Mouse (Mus musculus) hindbrain, embryonic 14.5 days (tissue): ENCODE measurements around the gene Hdac10. TPM values are rescaled to one million over a fixed set of nuclear protein-coding genes. Genes with fewer than 3 reads are reported as not detected.

Experiments used
- ATAC-seq: fragments of 200-750 bp; cut with Nextera tagmentation; 2 replicates; pipeline ENCODE4 v1.8.0; 2017; ENCODE audit warnings: moderate number of reproducible peaks, mild to moderate bottlenecking, moderate TSS enrichment, moderate library complexity; ENCODE audit not compliant: low FRiP score
- DNase-seq: peaks from one replicate; pipeline ENCODE4 v3.0.0-alpha.2; 2015; ENCODE audit warnings: low spot score
- H3K27ac ChIP-seq: fragments of 300-500 bp; sonication (generic); 2 replicates; pipeline ENCODE4 v1.5.1; 2014; ENCODE audit warnings: mild to moderate bottlenecking, moderate library complexity
- H3K27me3 ChIP-seq: fragments of 300-500 bp; sonication (generic); 2 replicates; pipeline ENCODE4 v1.6.1; 2014; ENCODE audit warnings: mild to moderate bottlenecking, low read length, mixed read lengths; ENCODE audit not compliant: control insufficient read depth, insufficient read depth
- H3K36me3 ChIP-seq: fragments of 300-500 bp; sonication (generic); replicated peaks from 2 replicates; pipeline ENCODE4 v1.6.1; 2014; ENCODE audit not compliant: control insufficient read depth, insufficient read depth
- H3K4me1 ChIP-seq: fragments of 300-500 bp; sonication (generic); replicated peaks from 2 replicates; pipeline ENCODE4 v1.6.1; 2014; ENCODE audit warnings: antibody characterized with exemption, low read length, mixed read lengths; ENCODE audit not compliant: control insufficient read depth, insufficient read depth
- H3K4me2 ChIP-seq: fragments of 300-500 bp; sonication (generic); replicated peaks from 2 replicates; pipeline ENCODE4 v1.6.1; 2014; ENCODE audit warnings: mild to moderate bottlenecking, moderate library complexity
- H3K4me3 ChIP-seq: fragments of 300-500 bp; sonication (generic); replicated peaks from 2 replicates; pipeline ENCODE4 v1.5.1; 2014; ENCODE audit warnings: mild to moderate bottlenecking, low read length
- H3K9ac ChIP-seq: fragments of 300-500 bp; sonication (generic); 2 replicates; pipeline ENCODE4 v1.6.1; 2014
- H3K9me3 ChIP-seq: fragments of 300-500 bp; sonication (generic); 2 replicates; pipeline ENCODE4 v1.6.1; 2016; ENCODE audit warnings: low read length; ENCODE audit not compliant: control insufficient read depth
- WGBS: fragments of 180-500 bp; shearing (Covaris S2); extraction: QIAGEN DNeasy Blood & Tissue Kit; methylation state at CpG from one replicate; pipeline ENCODE4 v1.1.7; 2014; 5-methylcytosine and 5-hydroxymethylcytosine counted together
- polyA plus RNA-seq: library from polyadenylated mRNA; unstranded; fragments of >200 nt; fragmentation: Nextera tagmentation; extraction: Ambion mirVana; gene quantifications from 2 replicates; pipeline ENCODE4 v1.2.1, GENCODE M21; 2014

Gene Hdac10
- polyA plus RNA-seq, 1 experiment from 2014 or later = 19.1 TPM

- DNase-seq (no peak), ATAC-seq (peak; percentile 61)
- Histone ChIP-seq H3K27me3 (no peaks in the 10 kb centered on the region), H3K27ac (peak within 1 kb of the TSS; percentile 90), H3K9ac (peak within 1 kb of the TSS; percentile 88), H3K36me3 (peaks cover 26% of the 10 kb centered on the region), H3K4me2 (peak within 1 kb of the TSS; percentile 87), H3K4me1 (peaks cover 45% of the 10 kb centered on the region), H3K9me3 (no peaks in the 10 kb centered on the region), H3K4me3 (peak within 1 kb of the TSS; percentile 53)
- under 1% methylated on average over 44 of the region's 61 CpGs for WGBS
Measured at GRCm38 (mm10) chr15:89149271-89150040, 21.0 kb upstream of the Hdac10 start, which contains the start of gene Mapk11. Mapk11 (minus strand) TSS chr15:89149628.

GRCm38 (mm10) chr15:89148496-89149270 is 20.2 kb upstream of the Hdac10 start:
- Histone ChIP-seq H3K4me1 (peaks cover 45% of the 10 kb centered on the region), H3K27ac (peak overlapping the region; percentile 90), H3K9me3 (no peaks in the 10 kb centered on the region), H3K27me3 (no peaks in the 10 kb centered on the region), H3K9ac (peak overlapping the region; percentile 88), H3K36me3 (peaks cover 26% of the 10 kb centered on the region), H3K4me3 (peak overlapping the region; percentile 53), H3K4me2 (peak overlapping the region; percentile 87)
- 3% methylated on average over 25 of the region's 25 CpGs for WGBS
- DNase-seq = no peak
- peak; percentile 2; the same call in 1 of the 2 replicates for ATAC-seq

GRCm38 (mm10) chr15:89147895-89148294 is 19.4 kb upstream of the Hdac10 start:
- DNase-seq (no peak), ATAC-seq (no peak)
- Histone ChIP-seq H3K4me1 (peaks cover 45% of the 10 kb centered on the region), H3K27ac (peak overlapping the region; percentile 77; the same call in 1 of the 2 replicates), H3K9ac (peak overlapping the region; percentile 88; the same call in 1 of the 2 replicates), H3K36me3 (peaks cover 30% of the 10 kb centered on the region), H3K4me2 (peak overlapping the region; percentile 87), H3K27me3 (no peaks in the 10 kb centered on the region), H3K9me3 (no peaks in the 10 kb centered on the region), H3K4me3 (peak overlapping the region; percentile 53)
- 33% methylated on average over 4 of the region's 4 CpGs for WGBS

GRCm38 (mm10) chr15:89147456-89147855 is 19.0 kb upstream of the Hdac10 start:
- Histone ChIP-seq H3K4me3 (peak overlapping the region; percentile 53), H3K9ac (peak overlapping the region; percentile 88), H3K4me1 (peaks cover 41% of the 10 kb centered on the region), H3K9me3 (no peaks in the 10 kb centered on the region), H3K27me3 (no peaks in the 10 kb centered on the region), H3K27ac (peak overlapping the region; percentile 77), H3K36me3 (peaks cover 34% of the 10 kb centered on the region), H3K4me2 (peak overlapping the region; percentile 87)
- DNase-seq (no peak), ATAC-seq (no peak)
- 24% methylated on average over 10 of the region's 10 CpGs for WGBS

- WGBS = 10% methylated on average over 15 of the region's 16 CpGs
- no peak for DNase-seq
- Histone ChIP-seq H3K9ac (peak overlapping the region; percentile 88), H3K4me1 (peaks cover 37% of the 10 kb centered on the region), H3K9me3 (no peaks in the 10 kb centered on the region), H3K36me3 (peaks cover 36% of the 10 kb centered on the region), H3K4me2 (peak overlapping the region; percentile 87), H3K4me3 (peak overlapping the region; percentile 53), H3K27me3 (no peaks in the 10 kb centered on the region), H3K27ac (peak overlapping the region; percentile 77)
- peak; percentile 9; the same call in 1 of the 2 replicates for ATAC-seq
Measured at GRCm38 (mm10) chr15:89147024-89147423, 18.5 kb upstream of the Hdac10 start.

GRCm38 (mm10) chr15:89146537-89146936 is 18.0 kb upstream of the Hdac10 start:
- Histone ChIP-seq H3K4me3 (peak overlapping the region; percentile 53), H3K36me3 (peaks cover 36% of the 10 kb centered on the region), H3K27me3 (no peaks in the 10 kb centered on the region), H3K4me2 (peak overlapping the region; percentile 87), H3K9ac (peak overlapping the region; percentile 88), H3K9me3 (no peaks in the 10 kb centered on the region), H3K4me1 (peaks cover 36% of the 10 kb centered on the region), H3K27ac (peak overlapping the region; percentile 77)
- WGBS = 2% methylated on average over 27 of the region's 27 CpGs
- ATAC-seq (peak; percentile 18), DNase-seq (no peak)

- WGBS = 82% methylated on average over 24 of the region's 24 CpGs
- H3K4me1 ChIP-seq = peaks cover 36% of the 10 kb centered on the region
- DNase-seq = no peak
- peaks cover 36% of the 10 kb centered on the region for H3K36me3 ChIP-seq
- peak overlapping the region; percentile 77; the same call in 1 of the 2 replicates for H3K27ac ChIP-seq
- peak overlapping the region; percentile 87 for H3K4me2 ChIP-seq
- no peaks in the 10 kb centered on the region for H3K9me3 ChIP-seq
- ATAC-seq = no peak
- H3K27me3 ChIP-seq = no peaks in the 10 kb centered on the region
- peak overlapping the region; percentile 53 for H3K4me3 ChIP-seq
- H3K9ac ChIP-seq = peak overlapping the region; percentile 88; the same call in 1 of the 2 replicates
Measured at GRCm38 (mm10) chr15:89145813-89146350, 17.4 kb upstream of the Hdac10 start.

- 93% methylated on average over 11 of the region's 11 CpGs for WGBS
- Histone ChIP-seq H3K27ac (no peak overlapping the region), H3K9ac (no peak overlapping the region), H3K4me3 (no peak overlapping the region), H3K27me3 (0 out of 2 replicates have a peak, but pooled peaks cover 2% of the 10 kb centered on the region), H3K36me3 (peaks cover 36% of the 10 kb centered on the region), H3K4me2 (no peak overlapping the region), H3K4me1 (peaks cover 40% of the 10 kb centered on the region), H3K9me3 (no peaks in the 10 kb centered on the region)
- no peak for DNase-seq
- ATAC-seq = no peak
Measured at GRCm38 (mm10) chr15:89144965-89145364, 16.5 kb upstream of the Hdac10 start.

GRCm38 (mm10) chr15:89143134-89143533 is 14.6 kb upstream of the Hdac10 start:
- DNase-seq (no peak), ATAC-seq (no peak)
- H3K9me3 ChIP-seq = no peaks in the 10 kb centered on the region
- no peak overlapping the region for H3K27ac ChIP-seq
- H3K9ac ChIP-seq = no peak overlapping the region
- no peak overlapping the region for H3K4me3 ChIP-seq
- peaks cover 38% of the 10 kb centered on the region for H3K4me1 ChIP-seq
- 0 out of 2 replicates have a peak, but pooled peaks cover 14% of the 10 kb centered on the region for H3K27me3 ChIP-seq
- 84% methylated on average over 2 of the region's 2 CpGs for WGBS
- H3K4me2 ChIP-seq = no peak overlapping the region
- H3K36me3 ChIP-seq = peaks cover 36% of the 10 kb centered on the region
